Mouse (Mus musculus) layer of hippocampus, postnatal 10 days (tissue): ENCODE data around the gene Nthl1. TPM values are rescaled to one million over a fixed set of nuclear protein-coding genes. Genes with fewer than 3 reads are reported as not detected.

Source experiments
- DNase-seq, 2 experiments: peaks; one replicate each; pipeline ENCODE4 v3.0.0; 2021; ENCODE audit warnings: low spot score in 2 of 2
- long read RNA-seq: library from polyadenylated mRNA; stranded (forward); transcript quantifications from one replicate; pipeline ENCODE4 v2.0.0, GENCODE M21; 2023
- total RNA-seq, 2 experiments: library from RNA; stranded (reverse); gene quantifications; 2 replicates each; pipeline ENCODE4 v1.2.3; 2021

Gene Nthl1
- total RNA-seq: 1 to 10 TPM; 4.9 to 7.8 TPM
- long read RNA-seq, partial matches to known transcripts: 0 of 8 reads
- long read RNA-seq, other reads (novel, unspliced or antisense): 3 of 8 reads

GRCm38 (mm10) chr17:24632167-24632812 lies at the start of gene Nthl1, which contains the start of gene Tsc2:
Gene Nthl1 (plus strand): TSS chr17:24632680.
Gene Tsc2 (minus strand): TSS chr17:24632630.
- peak; percentile 83 to 85 for DNase-seq

GRCm38 (mm10) chr17:24583599-24584460 lies 48.6 kb upstream of the Nthl1 start:
- no peak for DNase-seq

- no peak for DNase-seq
These were observed 48.0 kb upstream of the Nthl1 start for GRCm38 (mm10) chr17:24584520-24584919.

GRCm38 (mm10) chr17:24586532-24586931 lies 45.9 kb upstream of the Nthl1 start:
- DNase-seq: no peak

DNA sequence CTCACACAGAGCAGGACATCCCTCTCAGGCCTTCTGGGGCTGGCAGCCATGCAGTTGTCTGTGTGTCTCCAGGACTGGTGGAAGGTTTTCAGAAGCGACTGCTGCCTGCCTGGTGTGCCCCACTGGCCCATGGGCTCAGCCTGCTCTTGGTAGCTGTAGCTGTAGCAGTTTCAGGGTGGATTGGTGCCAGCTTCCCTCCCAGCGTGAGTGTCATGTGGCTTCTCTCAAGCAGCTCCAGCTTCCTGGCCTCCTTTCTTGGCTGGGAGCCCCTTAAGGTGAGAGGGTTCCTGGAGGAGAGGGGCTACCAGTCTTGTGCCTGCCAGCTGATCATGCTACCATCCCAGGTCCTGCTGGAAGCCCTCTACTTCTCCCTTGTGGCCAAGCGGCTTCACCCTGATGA lies 41.5 kb upstream of the Nthl1 start:
- DNase-seq: no peak

- no peak for DNase-seq
These were observed 40.8 kb upstream of the Nthl1 start for GRCm38 (mm10) chr17:24591695-24592094.

DNA sequence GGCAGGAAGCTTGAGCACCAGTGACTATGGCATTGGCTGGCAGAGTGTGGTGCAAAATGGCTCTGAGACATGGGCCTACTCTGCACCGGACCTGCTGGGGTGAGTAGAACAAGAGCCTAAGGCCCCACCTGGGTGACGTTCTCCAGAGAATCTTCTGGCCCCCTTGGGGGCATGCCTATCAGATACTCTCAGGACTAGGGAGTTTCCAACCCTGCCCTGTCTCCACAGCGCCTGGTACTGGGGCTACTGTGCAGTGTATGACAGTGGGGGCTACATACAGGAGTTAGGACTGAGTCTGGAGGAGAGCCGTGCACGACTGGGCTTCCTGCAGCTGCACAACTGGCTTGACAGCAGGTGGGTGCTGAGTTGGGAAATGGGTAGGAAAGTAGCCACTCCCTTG lies 39.2 kb upstream of the Nthl1 start:
- no peak for DNase-seq

- no peak for DNase-seq
These were observed 38.2 kb upstream of the Nthl1 start for GRCm38 (mm10) chr17:24593992-24594890.

GRCm38 (mm10) chr17:24595126-24596072 lies 37.1 kb upstream of the Nthl1 start:
- DNase-seq: peak in 1 of 2 experiments; percentile 53

GRCm38 (mm10) chr17:24596073-24596466 lies 36.4 kb upstream of the Nthl1 start:
- DNase-seq: no peak

- DNase-seq: no peak
These were observed 35.9 kb upstream of the Nthl1 start for GRCm38 (mm10) chr17:24596471-24597183.

GRCm38 (mm10) chr17:24597989-24598388 lies 34.5 kb upstream of the Nthl1 start:
- no peak for DNase-seq

- DNase-seq: no peak
These were observed 32.0 kb upstream of the Nthl1 start for GRCm38 (mm10) chr17:24600502-24600901.

DNA sequence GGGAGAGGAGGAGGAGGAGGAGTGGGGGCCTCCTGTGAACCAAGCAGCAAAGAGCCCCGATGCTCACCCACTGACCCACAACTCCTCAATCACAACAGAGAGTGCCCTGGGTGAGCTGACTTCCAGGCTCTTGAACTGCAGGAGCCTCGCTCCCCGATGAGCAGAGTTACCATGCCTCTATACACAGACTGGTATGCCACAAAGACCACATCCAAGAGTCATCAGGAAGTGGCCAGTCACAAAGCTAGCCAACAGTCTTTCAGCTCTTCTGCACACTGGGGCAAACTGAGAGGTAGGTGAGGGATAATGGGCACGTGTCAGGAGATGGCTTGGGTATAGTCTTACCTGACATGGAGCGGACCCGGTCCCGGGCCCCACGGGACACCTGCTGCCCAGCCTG lies 28.5 kb upstream of the Nthl1 start:
- DNase-seq: no peak

DNA sequence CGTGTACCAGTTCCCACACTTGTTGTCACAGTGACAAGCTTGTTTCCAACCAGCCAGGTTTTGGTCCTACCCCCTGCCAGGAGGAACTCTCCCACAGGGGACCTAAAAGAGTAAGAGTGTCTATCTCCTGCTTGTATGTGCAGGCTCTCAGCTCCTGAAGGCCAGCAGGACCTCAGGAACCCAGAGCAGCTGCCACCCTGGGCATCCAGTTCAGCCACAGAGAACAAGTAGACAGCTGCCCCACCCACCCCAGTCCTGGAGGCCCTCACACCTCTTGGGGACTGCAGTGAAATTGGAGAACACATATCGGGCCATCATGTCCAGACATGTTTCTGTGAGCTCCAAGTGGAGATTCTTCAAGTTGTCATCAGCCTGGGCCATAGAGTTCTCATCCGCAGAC lies 27.9 kb upstream of the Nthl1 start:
- no peak for DNase-seq

GRCm38 (mm10) chr17:24608370-24608769 lies 24.1 kb upstream of the Nthl1 start:
- no peak for DNase-seq

DNA sequence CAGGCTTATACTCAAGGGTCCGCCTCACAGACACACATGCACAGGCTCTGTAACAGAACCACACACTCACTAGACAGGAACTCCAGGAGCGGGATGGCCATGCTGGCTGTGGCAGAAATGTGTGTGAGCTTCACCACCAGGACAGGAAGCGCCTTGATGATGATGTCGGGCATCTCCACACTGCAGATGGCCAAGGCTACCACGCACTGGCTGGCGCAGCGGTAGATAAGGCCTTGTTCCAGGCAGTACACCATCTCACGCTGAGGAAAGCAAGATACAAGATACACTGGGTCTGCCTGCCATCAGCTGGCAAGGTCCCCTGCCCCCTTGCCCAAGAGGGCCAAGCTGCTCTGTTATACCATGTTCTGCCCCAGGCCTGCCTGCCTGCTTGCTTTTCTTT lies 23.6 kb upstream of the Nthl1 start:
- no peak for DNase-seq

DNA sequence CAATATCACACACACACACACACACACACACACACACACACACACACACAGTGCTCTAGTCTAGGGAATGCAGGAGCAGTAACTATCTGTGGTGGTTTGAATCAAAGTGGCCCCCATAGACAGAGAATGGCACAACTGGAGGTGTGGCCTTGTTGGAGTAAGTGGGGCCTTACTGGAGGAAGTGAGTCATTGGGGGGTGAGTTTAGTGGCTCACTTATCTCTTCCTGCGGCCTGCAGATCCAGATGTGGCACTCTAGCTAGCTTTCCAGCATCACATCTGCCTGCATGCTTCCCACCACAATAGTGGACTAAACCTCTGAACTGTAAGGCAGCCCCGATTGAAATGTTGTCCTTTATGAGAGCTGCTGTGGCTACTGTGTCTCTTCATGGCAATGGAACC lies 21.8 kb upstream of the Nthl1 start:
- DNase-seq: no peak

DNA sequence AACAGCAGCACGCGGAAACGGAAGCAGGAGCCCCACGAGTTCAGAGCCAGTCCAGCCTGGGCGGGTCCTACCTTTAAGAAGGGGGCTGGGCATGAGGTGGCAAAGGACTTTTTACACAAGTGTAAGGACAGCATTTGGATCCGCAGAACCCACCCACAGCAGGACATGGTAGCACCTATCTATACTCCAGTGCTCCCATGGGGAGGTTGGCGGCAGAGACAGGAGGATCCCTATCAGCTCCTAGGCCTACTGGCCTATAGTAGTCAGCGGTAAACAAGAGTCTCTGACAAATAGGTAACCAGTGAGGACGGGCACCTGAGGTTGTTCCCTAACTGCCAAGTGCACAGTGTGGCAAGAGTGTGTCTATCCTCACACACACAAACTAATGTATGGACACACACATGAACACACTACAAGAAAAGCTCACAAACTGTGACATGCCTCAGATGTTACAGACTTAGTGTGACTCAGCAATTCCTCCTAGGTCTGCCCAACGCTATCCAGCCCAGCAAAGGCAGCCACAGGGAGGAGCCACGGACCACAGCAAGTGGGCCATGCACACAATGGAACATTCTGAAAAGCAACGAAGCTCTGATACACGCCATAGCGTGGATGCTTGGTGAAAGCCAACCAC lies 14.8 kb upstream of the Nthl1 start:
- DNase-seq: no peak
